Mouse (Mus musculus) myocyte (in vitro differentiated cells): ENCODE data around the gene Arhgef17. TPM values are rescaled to one million over a fixed set of nuclear protein-coding genes. Genes with fewer than 3 reads are reported as not detected.

Experiments
- H3K27me3 ChIP-seq: one replicate; pipeline ENCODE4 v1.6.1; 2011; ENCODE audit not compliant: control insufficient read depth, insufficient read depth, insufficient read length
- H3K36me3 ChIP-seq: one replicate; pipeline ENCODE4 v1.6.1; 2011; ENCODE audit not compliant: control insufficient read depth, insufficient read depth
- H3K4me2 ChIP-seq: one replicate; pipeline ENCODE4 v1.6.1; 2011; ENCODE audit warnings: low read depth, control low read depth
- H3K4me3 ChIP-seq: one replicate; pipeline ENCODE4 v1.5.1; 2011; ENCODE audit warnings: mild to moderate bottlenecking, control low read depth, moderate library complexity
- H3K79me2 ChIP-seq: one replicate; pipeline ENCODE4 v1.6.1; 2011; ENCODE audit not compliant: control insufficient read depth, insufficient read depth
- H3ac ChIP-seq: one replicate; pipeline ENCODE4 v1.6.1; 2011; ENCODE audit not compliant: control insufficient read depth, insufficient read length
- CEBPB ChIP-seq: IDR thresholded peaks from 2 replicates; pipeline ENCODE4 v1.6.1; 2011; ENCODE audit warnings: mild to moderate bottlenecking, moderate library complexity; ENCODE audit not compliant: poor library complexity, insufficient read depth, severe bottlenecking
- E2F4 ChIP-seq: IDR thresholded peaks from one replicate; pipeline ENCODE4 v1.6.1; 2011; ENCODE audit warnings: mild to moderate bottlenecking, control low read depth, moderate library complexity; ENCODE audit not compliant: insufficient read depth
- MAX ChIP-seq: IDR thresholded peaks from one replicate; pipeline ENCODE4 v1.6.1; 2011; ENCODE audit warnings: low read depth, mild to moderate bottlenecking, control low read depth
- MYOD1 ChIP-seq, 3 experiments: IDR thresholded peaks; one replicate each; pipeline ENCODE4 v1.6.1; 2011; ENCODE audit warnings: control low read depth in 2 of 3, low read depth in 2 of 3, mild to moderate bottlenecking in 2 of 3, moderate library complexity in 1 of 3; ENCODE audit not compliant: insufficient read length in 2 of 3, control insufficient read depth in 1 of 3
- MYOG ChIP-seq, 3 experiments: IDR thresholded peaks; one replicate each; pipeline ENCODE4 v1.6.1; 2011; ENCODE audit warnings: control low read depth in 2 of 3, low read depth in 2 of 3, mild to moderate bottlenecking in 2 of 3; ENCODE audit not compliant: insufficient read length in 2 of 3, control insufficient read depth in 1 of 3, insufficient read depth in 1 of 3
- POLR2A ChIP-seq: IDR thresholded peaks from one replicate; pipeline ENCODE4 v1.6.1; 2011; ENCODE audit warnings: low read depth, mild to moderate bottlenecking, control low read depth, moderate library complexity; ENCODE audit not compliant: insufficient read length
- POLR2AphosphoS2 ChIP-seq: IDR thresholded peaks from one replicate; pipeline ENCODE4 v1.6.1; 2011; ENCODE audit warnings: low read depth, control low read depth; ENCODE audit not compliant: insufficient read length
- REST ChIP-seq: IDR thresholded peaks from one replicate; pipeline ENCODE4 v1.6.1; 2011; ENCODE audit warnings: mild to moderate bottlenecking, control low read depth, moderate library complexity; ENCODE audit not compliant: insufficient read depth, insufficient read length
- SRF ChIP-seq: IDR thresholded peaks from one replicate; pipeline ENCODE4 v1.6.1; 2011; ENCODE audit warnings: low read depth; ENCODE audit not compliant: control insufficient read depth, insufficient read length
- TCF12 ChIP-seq: IDR thresholded peaks from one replicate; pipeline ENCODE4 v1.6.1; 2011; ENCODE audit warnings: mild to moderate bottlenecking, control low read depth; ENCODE audit not compliant: poor library complexity, insufficient read depth, severe bottlenecking
- TCF3 ChIP-seq: IDR thresholded peaks from one replicate; pipeline ENCODE4 v1.6.1; 2011; ENCODE audit warnings: low read depth, control low read depth; ENCODE audit not compliant: insufficient read length
- USF1 ChIP-seq: IDR thresholded peaks from one replicate; pipeline ENCODE4 v1.6.1; 2011; ENCODE audit warnings: low read depth, mild to moderate bottlenecking, control low read depth, moderate library complexity
- polyA plus RNA-seq: library from polyadenylated mRNA; unstranded; fragments of >200 nt; fragmentation: generic; extraction: Trizol; gene quantifications from one replicate; pipeline ENCODE4 v1.2.1, GENCODE M21; 2012; ENCODE audit warnings: missing spikeins

Gene Arhgef17
- polyA plus RNA-seq, 1 experiment, result 24.7 TPM

DNA sequence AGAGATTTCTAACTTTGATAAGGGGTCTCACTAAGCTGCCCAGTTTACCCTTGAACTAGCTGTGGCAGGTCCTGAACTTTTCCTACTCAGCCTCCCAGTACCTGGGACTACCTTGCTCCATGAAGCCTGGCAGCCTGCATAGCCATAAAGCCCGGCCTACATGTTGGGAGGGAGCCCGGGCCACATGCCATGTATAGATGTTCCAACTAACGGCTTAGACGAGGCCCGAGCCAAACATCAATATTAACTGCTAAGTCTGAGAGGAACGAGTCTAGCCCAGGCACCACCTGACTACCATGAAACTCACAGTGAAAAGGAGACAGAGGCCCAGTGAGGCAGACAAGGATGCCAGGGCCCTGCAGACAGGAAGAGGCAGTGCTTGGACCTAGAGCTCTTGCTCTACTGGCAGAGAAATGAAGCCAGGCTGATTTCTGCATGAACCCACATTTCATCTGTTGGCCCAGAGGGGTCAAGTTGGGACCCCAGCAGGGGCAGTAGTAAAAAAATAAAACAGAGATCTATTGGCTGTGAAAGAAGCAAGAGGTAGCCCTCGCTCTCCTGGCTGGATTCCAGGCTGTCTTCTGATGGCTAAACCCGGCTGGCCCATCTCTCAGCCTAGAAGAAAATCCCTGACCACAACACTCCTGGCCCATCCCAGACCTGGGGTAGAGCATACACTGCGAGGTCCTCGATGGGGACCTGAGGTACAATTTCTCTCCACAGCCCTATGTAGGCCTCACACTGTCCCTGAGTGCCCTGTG, 25.7 kb downstream of the Arhgef17 start:
- H3ac ChIP-seq, result no peak overlapping the region
- TF ChIP-seq MAX, result no peak
- TF ChIP-seq POLR2AphosphoS2, result no peak
- no peak for TF ChIP-seq CEBPB
- no peak for TF ChIP-seq SRF
- TF ChIP-seq MYOD1 (IDR thresholded peaks at IDR 0.05; ENCODE audit: control insufficient read depth in 1 of 3, insufficient read length in 2 of 3, low read depth in 2 of 3), result no peak
- TF ChIP-seq USF1, result no peak
- TF ChIP-seq TCF12, result no peak
- no peak for TF ChIP-seq POLR2A
- TF ChIP-seq MYOG (IDR thresholded peaks at IDR 0.05; ENCODE audit: control insufficient read depth in 1 of 3, insufficient read depth in 1 of 3, insufficient read length in 2 of 3, low read depth in 2 of 3), result no peak
- TF ChIP-seq TCF3, result no peak
- TF ChIP-seq E2F4, result no peak
- TF ChIP-seq REST, result no peak
- H3K36me3 ChIP-seq, result peaks cover 5% of the 10 kb centered on the region
- no peaks in the 10 kb centered on the region for H3K27me3 ChIP-seq
- no peak overlapping the region for H3K4me3 ChIP-seq
- peaks cover 78% of the 10 kb centered on the region for H3K79me2 ChIP-seq
- H3K4me2 ChIP-seq, result no peak overlapping the region

DNA sequence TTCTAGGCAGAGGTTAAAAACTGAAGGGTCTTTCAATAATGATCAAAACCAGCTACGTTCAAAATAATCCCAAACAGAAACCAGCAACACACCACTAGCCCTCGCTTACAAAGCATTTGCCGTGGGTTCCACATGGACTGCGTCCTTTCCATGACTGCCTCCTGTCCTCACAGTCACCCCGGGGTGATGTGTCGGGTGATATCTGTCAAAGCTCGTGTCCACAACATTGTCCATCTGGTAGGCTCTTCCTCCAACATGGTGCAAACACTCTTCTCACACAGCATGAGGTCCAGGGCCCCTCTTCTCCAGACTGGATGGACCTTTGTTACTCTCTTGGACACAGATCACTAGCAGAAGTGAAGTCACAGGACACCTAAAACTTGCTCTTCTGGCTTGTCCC, 26.9 kb downstream of the Arhgef17 start:
- TF ChIP-seq MYOG (IDR thresholded peaks at IDR 0.05; ENCODE audit: control insufficient read depth in 1 of 3, insufficient read depth in 1 of 3, insufficient read length in 2 of 3, low read depth in 2 of 3) (no peak), POLR2AphosphoS2 (no peak), POLR2A (no peak), USF1 (no peak), MAX (no peak), CEBPB (no peak), REST (no peak), TCF3 (no peak), SRF (no peak), TCF12 (no peak), MYOD1 (IDR thresholded peaks at IDR 0.05; ENCODE audit: control insufficient read depth in 1 of 3, insufficient read length in 2 of 3, low read depth in 2 of 3) (no peak), E2F4 (no peak)
- peaks cover 5% of the 10 kb centered on the region for H3K36me3 ChIP-seq
- no peak overlapping the region for H3K4me2 ChIP-seq
- H3K27me3 ChIP-seq, result no peaks in the 10 kb centered on the region
- H3K4me3 ChIP-seq, result no peak overlapping the region
- H3K79me2 ChIP-seq, result peaks cover 67% of the 10 kb centered on the region
- H3ac ChIP-seq, result no peak overlapping the region

- H3K27me3 ChIP-seq, result no peaks in the 10 kb centered on the region
- no peak overlapping the region for H3K4me3 ChIP-seq
- no peak overlapping the region for H3K4me2 ChIP-seq
- peaks cover 5% of the 10 kb centered on the region for H3K36me3 ChIP-seq
- H3ac ChIP-seq, result no peak overlapping the region
- TF ChIP-seq POLR2AphosphoS2 (no peak), POLR2A (no peak), REST (no peak), MAX (no peak), MYOG (IDR thresholded peaks at IDR 0.05; ENCODE audit: control insufficient read depth in 1 of 3, insufficient read depth in 1 of 3, insufficient read length in 2 of 3, low read depth in 2 of 3) (no peak), TCF12 (no peak), TCF3 (no peak), SRF (no peak), MYOD1 (IDR thresholded peaks at IDR 0.05; ENCODE audit: control insufficient read depth in 1 of 3, insufficient read length in 2 of 3, low read depth in 2 of 3) (no peak), USF1 (no peak)
- peaks cover 64% of the 10 kb centered on the region for H3K79me2 ChIP-seq
Measured at GRCm38 (mm10) chr7:100904612-100905011, 27.3 kb downstream of the Arhgef17 start.

DNA sequence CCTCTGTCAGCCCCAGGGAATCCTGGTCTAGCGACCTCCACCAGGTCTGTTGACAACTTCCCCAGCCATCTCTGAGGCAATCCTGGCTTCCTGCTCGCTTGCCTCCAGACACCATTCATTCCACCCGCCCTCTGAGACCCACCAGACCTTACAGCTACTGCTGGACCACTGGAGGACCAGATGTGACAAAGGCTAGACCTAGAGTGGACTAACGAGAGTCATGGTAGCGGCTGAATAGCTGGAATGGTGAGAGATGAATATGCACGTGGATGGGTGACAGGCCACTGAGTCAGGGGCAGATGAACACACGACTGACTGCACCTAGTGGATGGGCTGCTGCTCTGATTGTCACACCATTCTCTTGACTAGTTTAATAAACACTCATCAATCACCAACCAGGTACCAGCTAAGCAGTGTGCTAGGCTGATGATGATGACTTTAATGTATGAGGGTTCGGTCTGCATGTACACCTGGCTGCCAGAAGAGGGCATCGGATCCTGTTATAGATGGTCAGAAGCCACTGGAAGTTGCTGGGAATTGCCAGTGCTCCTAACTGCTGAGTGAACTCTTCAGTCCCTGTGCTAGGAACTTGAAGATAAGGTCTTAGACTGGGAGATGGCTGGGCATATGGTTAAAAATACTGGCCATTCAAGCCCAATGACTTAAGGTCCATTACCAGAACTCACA, 29.3 kb downstream of the Arhgef17 start:
- Histone ChIP-seq H3K27me3 (no peaks in the 10 kb centered on the region), H3ac (no peak overlapping the region), H3K4me3 (no peak overlapping the region), H3K36me3 (peaks cover 5% of the 10 kb centered on the region), H3K79me2 (peaks cover 50% of the 10 kb centered on the region), H3K4me2 (no peak overlapping the region)
- TF ChIP-seq POLR2AphosphoS2, result no peak
- no peak for TF ChIP-seq TCF3
- TF ChIP-seq MYOG (IDR thresholded peaks at IDR 0.05; ENCODE audit: control insufficient read depth in 1 of 3, insufficient read depth in 1 of 3, insufficient read length in 2 of 3, low read depth in 2 of 3), result no peak
- no peak for TF ChIP-seq CEBPB
- TF ChIP-seq TCF12, result no peak
- TF ChIP-seq REST, result no peak
- TF ChIP-seq SRF, result no peak
- TF ChIP-seq MYOD1 (IDR thresholded peaks at IDR 0.05; ENCODE audit: control insufficient read depth in 1 of 3, insufficient read length in 2 of 3, low read depth in 2 of 3), result no peak
- no peak for TF ChIP-seq E2F4
- TF ChIP-seq POLR2A, result no peak
- TF ChIP-seq MAX, result no peak
